Mouse (Mus musculus): ENCODE data around the gene Chrna9. TPM values are rescaled to one million over a fixed set of nuclear protein-coding genes. Genes with fewer than 3 reads are reported as not detected.
A peak's percentile ranks its signal among the peaks of the same experiment; 100 is the strongest.

The Chrna9 gene
- polyA plus RNA-seq, 2 experiments: not detected

- Histone ChIP-seq H3K9ac (replicated peaks) (no peak overlapping the region), H3K36me3 (replicated peaks; ENCODE audit: control insufficient read depth, insufficient read depth, low read depth) (no peaks in the 10 kb centered on the region), H3K9me3 (ENCODE audit: control insufficient read depth, low read length) (no peaks in the 10 kb centered on the region), H3K4me1 (replicated peaks; ENCODE audit: control insufficient read depth in 2 of 2, insufficient read depth in 2 of 2, low read length in 1 of 2) (peaks cover 0 to 2% of the 10 kb centered on the region in 2 experiments; a peak in 1 of 4 replicates), H3K27me3 (ENCODE audit: control insufficient read depth, insufficient read depth, low read length) (no peaks in the 10 kb centered on the region), H3K27ac (no peak overlapping the region), H3K4me2 (ENCODE audit: low read depth) (no peak overlapping the region), H3K4me3 (ENCODE audit: insufficient read depth in 1 of 2, low read depth in 2 of 2, low read length in 2 of 2) (no peak overlapping the region)
- no peak for ATAC-seq (ENCODE audit: insufficient read depth)
- no peak for TF ChIP-seq CTCF (IDR thresholded peaks at IDR 0.05; ENCODE audit: low read depth)
- no peak for TF ChIP-seq EP300 (IDR thresholded peaks at IDR 0.05; ENCODE audit: low read depth)
- DNase-seq (ENCODE audit: low read depth in 3 of 3, low spot score in 3 of 3): no peak
- 60% methylated on average over 5 of the region's 5 CpGs for WGBS (ENCODE audit: insufficient replicate concordance)
These were observed 66.5 kb downstream of the Chrna9 start for GRCm38 (mm10) chr5:66001232-66001631.

GRCm38 (mm10) chr5:66004134-66004925 lies 69.6 kb downstream of the Chrna9 start, which contains the start of gene 9130230L23Rik:
9130230L23Rik (minus strand) TSS chr5:66004285.
- no peak for DNase-seq (ENCODE audit: low read depth in 3 of 3, low spot score in 3 of 3)
- Histone ChIP-seq H3K27me3 (ENCODE audit: control insufficient read depth, insufficient read depth, low read length) (no peaks in the 10 kb centered on the region), H3K9ac (replicated peaks) (no peak within 1 kb of the TSS), H3K36me3 (replicated peaks; ENCODE audit: control insufficient read depth, insufficient read depth, low read depth) (no peaks in the 10 kb centered on the region), H3K4me2 (ENCODE audit: low read depth) (peak within 1 kb of the TSS; percentile 27; the same call in 1 of the 2 replicates), H3K4me3 (ENCODE audit: insufficient read depth in 1 of 2, low read depth in 2 of 2, low read length in 2 of 2) (no peak within 1 kb of the TSS), H3K27ac (no peak within 1 kb of the TSS), H3K4me1 (replicated peaks; ENCODE audit: control insufficient read depth in 2 of 2, insufficient read depth in 2 of 2, low read length in 1 of 2) (peaks cover 0 to 2% of the 10 kb centered on the region in 2 experiments; a peak in 1 of 4 replicates), H3K9me3 (ENCODE audit: control insufficient read depth, low read length) (no peaks in the 10 kb centered on the region)
- no peak for ATAC-seq (ENCODE audit: insufficient read depth)
- TF ChIP-seq CTCF (IDR thresholded peaks at IDR 0.05; ENCODE audit: low read depth): no peak
- TF ChIP-seq EP300 (IDR thresholded peaks at IDR 0.05; ENCODE audit: low read depth): no peak
- 37% methylated on average over 14 of the region's 14 CpGs for WGBS (ENCODE audit: insufficient replicate concordance)

DNA sequence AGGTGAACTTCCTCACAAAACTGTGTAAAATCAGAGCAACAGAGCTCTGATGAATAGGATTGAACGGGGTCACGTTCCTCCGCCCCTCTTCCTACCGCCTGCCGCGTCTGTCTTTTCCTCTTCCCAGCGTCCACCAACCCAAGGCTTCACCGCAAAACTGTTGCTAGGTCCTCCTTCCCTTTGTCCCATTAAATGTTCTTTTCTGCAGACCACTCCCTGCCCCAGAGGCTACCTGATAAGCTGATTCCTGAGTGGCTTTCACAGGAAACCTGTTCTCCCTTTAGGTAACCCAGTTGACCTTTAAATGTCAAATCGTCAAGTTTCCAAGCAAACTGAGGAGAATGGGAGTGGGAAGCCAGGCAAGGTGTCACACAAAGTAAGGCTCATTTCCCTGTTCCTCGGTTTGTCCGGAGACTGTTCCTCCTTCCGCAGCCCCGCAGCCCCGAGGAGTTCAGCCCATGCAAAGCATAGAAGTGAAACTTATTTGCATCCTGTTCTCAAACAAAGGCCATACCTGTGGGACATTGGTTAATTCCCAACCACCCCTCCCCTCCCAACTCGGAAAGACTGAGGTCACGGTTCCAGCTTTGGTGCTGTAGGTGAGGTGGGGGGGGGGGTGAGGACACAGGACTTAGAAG lies 70.4 kb downstream of the Chrna9 start:
- WGBS (ENCODE audit: insufficient replicate concordance): 17% methylated on average over 16 of the region's 16 CpGs
- DNase-seq (ENCODE audit: low read depth in 3 of 3, low spot score in 3 of 3) (no peak), ATAC-seq (ENCODE audit: insufficient read depth) (no peak)
- Histone ChIP-seq H3K27ac (no peak overlapping the region), H3K4me3 (ENCODE audit: insufficient read depth in 1 of 2, low read depth in 2 of 2, low read length in 2 of 2) (no peak overlapping the region), H3K9me3 (ENCODE audit: control insufficient read depth, low read length) (no peaks in the 10 kb centered on the region), H3K36me3 (replicated peaks; ENCODE audit: control insufficient read depth, insufficient read depth, low read depth) (no peaks in the 10 kb centered on the region), H3K27me3 (ENCODE audit: control insufficient read depth, insufficient read depth, low read length) (no peaks in the 10 kb centered on the region), H3K4me2 (ENCODE audit: low read depth) (peak overlapping the region; percentile 27; the same call in 1 of the 2 replicates), H3K4me1 (replicated peaks; ENCODE audit: control insufficient read depth in 2 of 2, insufficient read depth in 2 of 2, low read length in 1 of 2) (peaks cover 0 to 2% of the 10 kb centered on the region in 2 experiments; a peak in 1 of 4 replicates), H3K9ac (replicated peaks) (no peak overlapping the region)
- TF ChIP-seq CTCF (IDR thresholded peaks at IDR 0.05; ENCODE audit: low read depth) (no peak), EP300 (IDR thresholded peaks at IDR 0.05; ENCODE audit: low read depth) (no peak)

GRCm38 (mm10) chr5:66008245-66008967 lies 73.7 kb downstream of the Chrna9 start:
- DNase-seq (ENCODE audit: low read depth in 3 of 3, low spot score in 3 of 3) (no peak), ATAC-seq (ENCODE audit: insufficient read depth) (no peak)
- no peak overlapping the region for H3K4me3 ChIP-seq (ENCODE audit: insufficient read depth in 1 of 2, low read depth in 2 of 2, low read length in 2 of 2)
- H3K4me2 ChIP-seq (ENCODE audit: low read depth): no peak overlapping the region
- no peaks in the 10 kb centered on the region for H3K36me3 ChIP-seq (replicated peaks; ENCODE audit: control insufficient read depth, insufficient read depth, low read depth)
- H3K4me1 ChIP-seq (replicated peaks; ENCODE audit: control insufficient read depth in 2 of 2, insufficient read depth in 2 of 2, low read length in 1 of 2): peaks cover 0 to 2% of the 10 kb centered on the region in 2 experiments; a peak in 1 of 4 replicates
- H3K27ac ChIP-seq: no peak overlapping the region
- H3K27me3 ChIP-seq (ENCODE audit: control insufficient read depth, insufficient read depth, low read length): no peaks in the 10 kb centered on the region
- no peak for TF ChIP-seq CTCF (IDR thresholded peaks at IDR 0.05; ENCODE audit: low read depth)
- no peak for TF ChIP-seq EP300 (IDR thresholded peaks at IDR 0.05; ENCODE audit: low read depth)
- no peak overlapping the region for H3K9ac ChIP-seq (replicated peaks)
- WGBS (ENCODE audit: insufficient replicate concordance): 67% methylated on average over 15 of the region's 15 CpGs
- no peaks in the 10 kb centered on the region for H3K9me3 ChIP-seq (ENCODE audit: control insufficient read depth, low read length)
